Mouse (Mus musculus) 3134 (cell line): Measurements from ENCODE around the gene Islr2.

Source experiments
- DNase-seq: peaks from one replicate; pipeline ENCODE4 v3.0.0-alpha.2; 2011; ENCODE audit warnings: low spot score; ENCODE audit not compliant: insufficient read length; ENCODE audit errors: extremely low read depth

Islr2 gene

GRCm38 (mm10) chr9:58156819-58157560, 47.1 kb downstream of the Islr2 start:
- DNase-seq = no peak

DNA sequence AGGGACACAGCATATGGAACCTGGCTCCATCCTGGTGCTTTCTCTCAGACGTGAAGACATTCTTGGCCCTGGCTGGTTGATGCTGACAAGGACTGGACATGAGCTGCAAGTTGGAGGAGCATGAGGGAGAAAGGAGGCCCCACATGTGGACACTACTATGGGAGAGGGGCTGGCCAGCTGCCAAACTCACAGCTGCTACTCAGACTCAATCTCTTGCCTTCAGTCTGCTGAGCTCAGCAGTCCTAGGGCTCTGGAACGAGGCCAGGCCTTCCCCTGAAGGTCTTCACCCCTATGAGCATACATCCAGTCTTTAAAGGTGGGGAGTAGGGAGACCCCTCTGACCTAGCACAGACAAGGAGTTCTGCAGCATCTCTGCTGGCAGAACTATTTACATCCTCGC, 48.8 kb downstream of the Islr2 start:
- no peak for DNase-seq

GRCm38 (mm10) chr9:58153095-58153494, 51.0 kb downstream of the Islr2 start:
- peak; percentile 45 for DNase-seq

- DNase-seq = no peak
Observed at GRCm38 (mm10) chr9:58150733-58151361, 53.3 kb downstream of the Islr2 start.

DNA sequence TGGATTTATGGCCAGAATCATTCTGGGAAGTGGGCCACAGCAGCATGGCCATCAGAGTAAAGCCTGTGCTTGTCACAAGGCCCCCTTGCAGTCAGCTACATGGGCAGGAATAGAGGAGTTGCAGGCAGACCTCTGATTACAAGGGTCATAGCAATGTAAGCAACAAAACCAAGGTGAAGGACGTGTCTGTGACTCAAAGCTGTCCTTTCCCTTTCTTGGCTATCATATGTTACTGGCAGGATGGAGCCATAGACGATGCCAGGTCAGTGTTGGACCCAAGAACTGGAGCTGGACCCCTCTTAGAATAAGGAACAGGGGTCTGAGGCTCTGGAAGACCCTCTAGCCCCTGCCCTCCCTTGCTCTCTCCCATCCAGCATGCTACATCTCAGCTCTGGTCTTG, 55.3 kb downstream of the Islr2 start:
- no peak for DNase-seq
